Mouse (Mus musculus) frontal cortex, postnatal 14 days (tissue): ENCODE measurements at regions not wholly inside any gene's neighbourhood (a gene's known extent, or its start where the extent isn't known, plus 50 kb on each side); places are given as distances from the start of the nearest gene placed in this dataset.

Source experiments
- DNase-seq, 2 experiments: peaks; one replicate each; pipeline ENCODE4 v3.0.0; 2022; ENCODE audit warnings: low spot score in 2 of 2

- peak; percentile 10 to 14 for DNase-seq
Observed at GRCm38 (mm10) chr12:19387706-19388105, 566.6 kb upstream of the Gm21863 start.
